Mouse (Mus musculus): ENCODE measurements around the gene Dnph1.

DNA sequence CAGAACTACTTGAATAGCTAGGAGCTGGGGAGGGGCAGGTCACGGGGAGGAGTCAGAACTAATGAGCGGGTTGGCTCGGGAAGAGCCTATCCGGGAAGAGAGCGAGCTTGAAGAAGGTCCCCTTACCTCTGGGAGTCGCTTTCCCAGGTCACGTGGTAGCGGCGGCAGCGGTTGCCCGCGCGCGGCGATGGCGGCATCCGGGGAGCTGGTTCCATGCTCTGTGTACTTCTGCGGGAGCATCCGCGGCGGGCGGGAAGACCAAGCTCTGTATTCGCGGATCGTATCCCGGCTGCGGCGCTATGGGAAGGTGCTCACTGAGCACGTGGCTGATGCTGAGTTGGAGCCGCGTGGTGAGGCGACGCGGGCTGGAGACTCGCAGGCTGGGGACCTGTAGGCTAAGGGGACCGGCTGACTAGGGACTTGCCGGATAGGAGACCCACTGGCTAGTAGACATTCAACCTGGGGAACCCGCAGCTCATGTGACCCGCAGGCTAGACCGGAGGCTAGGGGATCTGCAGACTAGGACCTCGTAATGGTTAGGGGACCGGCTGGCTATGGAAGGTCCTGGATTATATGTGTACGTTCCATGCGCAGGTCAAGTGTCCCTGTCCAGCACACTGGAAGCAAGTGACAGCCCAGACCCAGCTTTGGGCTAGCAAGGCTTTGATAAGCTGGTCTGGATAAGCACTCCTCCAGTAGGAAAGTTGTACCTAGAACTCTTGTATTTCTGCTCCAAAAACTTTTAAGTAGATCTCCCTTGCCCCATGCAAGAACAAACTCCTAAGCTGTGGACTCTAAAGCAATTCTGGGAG, at the start of gene Dnph1:
- no peak for TF ChIP-seq CTCF (IDR thresholded peaks at IDR 0.05; ENCODE audit: extremely low read depth, insufficient read length, insufficient replicate concordance, low read depth, low read length)
- TF ChIP-seq POLR2A (IDR thresholded peaks at IDR 0.05; ENCODE audit: low read depth, low read length): no peak; the same call in 1 of the 2 replicates
